Mouse (Mus musculus): ENCODE data around the gene Apol8.
A peak's percentile ranks its signal among the peaks of the same experiment; 100 is the strongest.

Apol8 gene

DNA sequence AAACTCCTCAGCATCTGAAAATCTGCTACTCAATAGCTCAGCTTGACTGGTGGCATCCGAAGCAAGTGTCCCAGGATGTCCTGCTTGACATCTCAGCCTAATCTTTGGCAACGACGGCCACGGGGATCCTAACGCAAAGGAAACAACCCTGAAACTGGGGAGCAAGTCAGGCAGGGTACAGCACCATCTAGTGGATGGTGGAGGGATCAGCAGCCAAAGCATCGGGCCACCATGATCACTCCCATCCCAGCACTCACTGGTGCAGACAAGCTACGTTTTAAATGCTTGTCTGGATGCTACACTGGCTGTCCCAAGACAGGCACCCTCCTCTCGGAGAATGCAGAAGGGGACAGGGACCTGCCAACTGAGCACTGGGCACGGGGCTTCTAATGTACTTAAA, at the start of gene Apol8:
Gene Apol8 (minus strand): TSS at position 156 of the 400 bp plus-strand sequence.
- DNase-seq (ENCODE audit: low read depth) = peak; percentile 85

DNA sequence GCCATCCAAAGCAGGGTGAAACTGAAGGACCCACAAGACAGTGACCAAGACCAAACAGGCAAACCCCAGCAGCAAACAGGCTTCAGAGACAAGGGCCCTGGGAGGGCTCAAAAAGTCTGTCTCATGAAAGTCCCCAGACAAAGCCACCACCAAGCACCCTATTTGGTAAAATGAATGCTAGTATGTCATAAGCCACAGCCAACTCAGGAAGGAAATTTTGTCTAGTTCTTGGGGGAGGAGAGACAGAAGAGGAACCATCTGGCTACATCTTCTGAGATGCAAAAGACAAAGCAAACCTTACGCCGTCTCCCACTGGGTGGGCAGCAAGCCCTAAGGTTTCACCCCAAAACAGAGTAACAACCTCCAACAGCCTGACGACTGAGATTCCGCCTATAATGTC, 48.9 kb upstream of the Apol8 start:
- no peak for DNase-seq (ENCODE audit: low read depth)

DNA sequence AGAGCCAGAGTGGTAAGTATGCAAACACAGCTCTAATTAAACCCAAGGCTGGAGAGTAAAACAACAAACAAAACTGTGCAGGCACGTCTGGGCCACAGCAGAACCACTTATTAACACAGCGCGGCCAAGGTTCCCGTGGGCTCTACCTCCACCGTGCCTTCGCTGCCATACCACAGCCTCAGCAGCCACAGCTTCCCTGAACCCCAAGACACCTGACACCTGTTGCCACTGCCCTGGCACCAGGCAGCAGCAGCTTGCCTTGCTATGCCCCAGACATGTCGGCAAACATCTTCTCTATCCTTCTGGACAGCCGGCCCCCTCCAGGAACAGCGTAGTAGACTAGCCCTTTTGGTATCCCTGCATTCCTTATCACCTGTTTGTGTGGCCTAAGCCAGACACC, 48.1 kb upstream of the Apol8 start:
- DNase-seq (ENCODE audit: low read depth) = no peak

DNA sequence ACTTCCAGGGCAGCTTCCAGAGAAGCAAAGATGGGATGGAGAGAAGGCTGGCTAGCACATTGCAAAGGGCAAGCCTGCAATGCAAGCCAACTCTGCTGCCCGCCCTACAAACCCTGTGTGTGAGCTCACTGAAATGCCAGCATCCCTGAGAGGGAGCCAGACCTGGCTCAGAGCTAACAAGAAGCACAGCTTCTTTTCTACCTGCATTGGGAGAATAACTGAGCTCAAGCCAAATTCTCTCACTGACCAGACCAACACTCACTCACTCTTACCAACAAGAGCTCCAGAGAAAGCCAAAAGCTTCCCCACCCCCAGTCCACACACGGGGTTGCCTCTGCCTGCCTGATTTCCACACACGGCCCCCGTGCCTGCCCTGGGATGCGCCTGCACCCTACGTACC, 47.7 kb upstream of the Apol8 start:
- DNase-seq (ENCODE audit: low read depth) = peak; percentile 37

DNA sequence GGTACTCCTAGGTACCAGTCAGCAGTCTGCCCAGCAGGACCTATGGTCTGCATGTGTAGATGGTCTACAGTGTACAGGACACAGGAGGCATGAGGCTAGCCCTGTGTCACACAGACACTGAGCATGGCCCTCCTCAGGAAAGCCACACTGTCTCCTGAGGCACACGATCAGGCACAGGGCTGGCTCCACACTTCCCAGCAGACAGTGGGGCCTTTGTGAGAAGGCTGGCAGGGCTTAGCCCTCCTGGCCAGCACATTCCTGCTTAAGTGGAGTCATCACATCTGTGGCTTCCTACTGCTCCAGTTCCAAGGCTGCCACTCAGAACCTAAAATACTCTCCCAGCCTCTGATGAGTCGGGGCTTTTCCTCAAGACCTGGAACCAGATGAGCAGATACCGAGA, 46.9 kb upstream of the Apol8 start:
- DNase-seq (ENCODE audit: low read depth) = peak; percentile 74

DNA sequence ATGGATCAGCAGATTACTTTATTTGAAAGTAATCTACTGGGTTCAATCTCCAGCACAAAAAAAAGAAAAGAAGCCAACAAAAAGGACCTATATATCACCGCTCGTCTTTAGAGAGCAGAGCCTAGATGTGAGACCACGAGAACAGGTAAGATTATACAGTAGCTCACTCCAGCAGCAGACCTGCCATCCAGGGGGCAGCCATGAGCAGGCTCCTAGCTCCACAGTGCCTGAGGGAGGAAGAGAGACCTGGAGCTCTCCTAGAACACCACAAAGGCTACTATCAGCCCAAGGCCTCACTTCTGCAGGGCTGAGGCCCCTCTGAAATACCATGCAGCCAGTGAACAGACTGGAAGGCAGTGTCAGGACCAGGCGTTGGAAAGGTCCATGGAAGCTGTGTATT, 46.2 kb upstream of the Apol8 start:
- no peak for DNase-seq (ENCODE audit: low read depth)

DNA sequence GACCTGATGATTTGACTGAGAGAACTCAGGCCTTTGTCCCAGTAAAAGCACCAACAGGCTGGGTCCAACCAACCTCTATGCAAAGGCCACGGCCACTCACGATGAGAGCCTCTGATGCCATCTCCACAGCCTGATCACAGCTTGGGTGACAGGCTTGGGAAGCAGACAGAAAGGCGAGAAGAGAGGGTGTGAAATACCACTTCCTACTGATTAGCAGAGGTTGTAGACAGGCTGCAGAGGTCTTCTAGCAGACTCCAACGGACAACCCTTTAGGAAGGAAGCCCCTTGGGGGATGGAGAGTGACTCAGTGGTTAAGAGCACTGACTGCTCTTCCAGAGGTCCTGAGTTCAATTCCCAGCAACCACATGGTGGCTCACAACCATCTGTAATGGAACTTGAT, 44.4 kb upstream of the Apol8 start:
- peak; percentile 43 for DNase-seq (ENCODE audit: low read depth)

DNA sequence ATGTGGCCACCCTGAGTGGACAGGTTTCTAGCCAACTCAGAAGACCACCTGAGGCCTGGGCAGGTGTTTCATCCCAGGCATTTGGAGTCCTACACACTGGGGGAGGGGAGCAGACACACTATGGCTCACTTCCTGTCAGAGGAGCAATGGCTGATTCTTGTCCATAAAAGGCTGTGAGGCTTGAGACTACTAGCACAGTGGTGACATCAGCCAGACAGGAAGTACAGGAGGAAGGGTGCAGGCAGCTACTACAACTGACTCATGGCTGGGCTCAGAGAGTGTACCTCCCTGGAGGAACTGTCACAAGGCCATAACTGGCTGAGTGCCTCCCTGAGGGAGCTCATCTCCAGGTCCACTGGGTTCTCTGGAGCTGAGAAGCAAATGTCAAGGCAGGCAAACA, 43.7 kb upstream of the Apol8 start:
- peak; percentile 78 for DNase-seq (ENCODE audit: low read depth)

DNA sequence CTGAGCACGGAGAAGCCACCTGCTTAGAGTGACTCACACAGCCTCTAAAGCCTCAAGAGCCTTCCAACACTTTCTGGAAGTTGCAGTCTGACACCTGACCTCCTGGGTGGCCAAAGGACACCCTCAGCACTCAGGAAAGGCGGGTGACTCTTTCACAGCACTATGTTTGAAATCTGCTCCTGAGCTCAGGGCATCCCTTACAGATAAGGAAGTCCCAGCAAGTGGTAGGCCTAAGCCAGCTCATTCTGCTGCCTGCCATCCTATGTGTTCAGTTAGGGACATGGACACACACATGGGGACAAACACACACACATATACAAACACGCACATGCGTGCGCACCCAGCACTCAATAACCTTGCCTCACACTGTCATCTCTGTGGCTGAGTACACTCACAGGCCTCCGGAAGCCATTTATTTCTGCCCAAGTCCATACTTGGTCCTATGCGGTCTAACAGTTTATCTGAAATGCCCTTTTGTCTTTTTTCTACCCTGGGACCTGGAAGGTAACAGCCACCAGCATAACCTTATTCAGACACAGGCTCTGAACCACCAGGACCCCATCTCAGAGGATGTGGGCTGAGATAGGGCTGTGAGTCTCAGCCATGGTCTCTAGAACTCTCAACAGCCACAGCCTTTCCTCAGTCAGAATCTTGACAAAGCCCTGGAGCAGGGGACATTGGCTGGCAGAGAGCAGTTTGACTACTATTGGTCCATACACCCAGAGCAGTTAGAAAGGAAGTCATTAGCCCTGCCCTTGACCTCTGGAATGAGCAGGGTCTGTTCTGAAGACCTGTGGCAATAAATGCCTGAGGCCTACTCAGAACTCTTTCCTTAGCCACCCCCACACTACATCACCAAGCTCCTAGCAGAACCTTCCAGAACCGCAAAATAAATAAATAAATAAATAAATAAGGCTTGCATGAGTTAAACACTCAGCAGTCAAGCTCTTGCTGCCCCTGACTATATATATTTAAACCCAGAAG, 43.0 kb upstream of the Apol8 start:
- peak; percentile 48 for DNase-seq (ENCODE audit: low read depth)

DNA sequence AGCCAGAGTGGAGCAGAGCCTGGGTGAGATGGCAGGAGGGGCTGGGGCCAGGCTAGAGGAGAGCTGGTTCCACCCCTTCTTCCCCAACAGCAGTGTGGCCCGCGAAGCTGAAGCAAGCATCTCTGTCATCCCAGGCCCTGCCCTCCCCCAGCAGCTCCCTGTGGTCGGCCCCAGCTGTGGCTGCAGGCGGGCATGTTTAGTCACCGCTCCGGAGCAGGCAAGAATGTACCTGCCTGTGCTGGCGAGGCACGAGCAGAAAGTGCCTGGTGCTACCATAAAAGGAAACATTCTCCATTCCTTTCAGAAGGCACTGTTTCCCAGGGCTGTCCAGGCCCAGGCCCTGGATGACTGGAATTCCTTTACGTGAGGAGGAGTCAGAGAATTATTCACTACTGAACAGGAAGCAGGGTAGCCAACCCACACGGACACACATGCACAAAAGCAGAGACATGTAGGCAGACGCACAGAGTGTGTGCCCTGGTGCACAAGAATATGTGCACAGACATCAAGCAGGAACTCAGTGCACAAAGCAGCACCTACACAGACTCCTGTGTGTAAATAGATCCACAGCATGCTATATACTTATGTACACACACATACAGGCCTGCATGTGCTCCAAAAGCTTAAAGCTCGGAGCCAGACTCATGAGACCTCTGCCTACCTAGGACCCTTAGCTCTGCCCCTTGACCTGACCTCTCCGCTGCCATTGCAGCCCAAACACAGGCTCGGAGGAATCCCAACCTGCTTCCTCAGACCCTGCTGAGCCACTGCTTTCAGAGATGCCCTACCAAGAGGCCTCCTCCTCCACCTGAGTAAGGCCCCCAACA, 42.1 kb upstream of the Apol8 start:
- DNase-seq (ENCODE audit: low read depth) = peak; percentile 89

DNA sequence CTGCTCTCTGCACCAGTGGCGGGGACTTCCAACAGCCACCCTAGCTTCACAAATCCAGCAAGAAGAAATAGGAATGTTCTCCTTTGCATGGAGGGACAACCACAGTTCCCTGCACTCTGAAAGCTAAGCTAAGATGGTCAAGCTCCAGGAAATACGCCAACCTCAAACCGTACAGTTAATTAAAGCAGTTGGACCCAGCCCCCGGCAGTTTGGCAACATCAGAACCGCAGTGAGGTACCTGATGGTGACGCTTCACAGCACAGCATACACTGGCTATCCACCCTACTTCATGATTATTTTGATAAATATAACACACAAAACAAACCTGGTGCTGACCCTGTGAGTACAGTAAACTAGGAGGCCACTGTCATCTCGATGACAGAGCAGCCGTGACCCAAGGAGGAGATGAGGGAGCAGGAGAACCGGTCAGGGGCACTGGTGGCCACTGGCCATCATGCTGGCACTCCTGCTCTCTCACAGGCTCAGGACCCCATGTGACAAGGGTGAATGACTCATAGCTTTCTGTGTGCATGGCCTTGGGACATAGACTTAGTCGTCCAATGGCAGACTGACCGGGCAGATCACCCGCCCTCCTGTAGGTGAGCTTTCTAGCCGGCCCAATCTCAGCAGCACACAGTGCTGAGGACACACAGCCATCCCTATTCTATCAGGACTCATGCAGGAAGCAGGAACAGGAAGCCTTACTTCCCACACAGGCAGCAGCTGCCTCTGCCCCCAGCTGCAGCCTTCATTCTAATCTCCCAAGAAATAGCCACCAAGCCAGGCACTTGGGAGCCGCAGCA, 41.0 kb upstream of the Apol8 start:
- peak; percentile 57 for DNase-seq (ENCODE audit: low read depth)

DNA sequence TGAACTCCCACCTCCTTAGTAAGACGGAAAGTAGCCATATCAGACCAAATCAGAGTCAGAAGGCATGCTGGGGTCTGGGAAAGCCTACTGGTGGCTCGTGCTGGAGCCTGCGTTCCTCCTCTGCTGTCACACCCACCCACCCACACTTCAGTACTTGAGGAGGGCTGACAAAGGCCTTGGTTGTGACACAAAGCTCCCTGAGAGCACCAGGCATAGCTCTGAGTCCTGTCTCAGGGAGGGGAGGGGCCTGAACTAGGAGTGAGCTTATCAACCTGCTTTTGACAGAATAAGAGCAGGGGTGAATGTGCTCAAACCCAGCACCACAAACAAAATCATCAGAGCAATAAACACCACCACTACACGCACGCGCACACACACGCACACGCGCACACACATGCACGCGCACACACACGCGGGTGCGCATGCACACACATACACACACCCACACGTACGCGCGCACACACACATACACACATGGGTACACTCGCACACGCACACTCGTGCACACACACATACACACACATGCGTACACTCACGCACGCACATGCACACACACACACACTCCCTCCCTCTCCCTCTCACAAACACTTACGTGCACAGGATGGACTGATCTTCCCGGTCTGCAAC, 39.7 kb upstream of the Apol8 start:
- no peak for DNase-seq (ENCODE audit: low read depth)

DNA sequence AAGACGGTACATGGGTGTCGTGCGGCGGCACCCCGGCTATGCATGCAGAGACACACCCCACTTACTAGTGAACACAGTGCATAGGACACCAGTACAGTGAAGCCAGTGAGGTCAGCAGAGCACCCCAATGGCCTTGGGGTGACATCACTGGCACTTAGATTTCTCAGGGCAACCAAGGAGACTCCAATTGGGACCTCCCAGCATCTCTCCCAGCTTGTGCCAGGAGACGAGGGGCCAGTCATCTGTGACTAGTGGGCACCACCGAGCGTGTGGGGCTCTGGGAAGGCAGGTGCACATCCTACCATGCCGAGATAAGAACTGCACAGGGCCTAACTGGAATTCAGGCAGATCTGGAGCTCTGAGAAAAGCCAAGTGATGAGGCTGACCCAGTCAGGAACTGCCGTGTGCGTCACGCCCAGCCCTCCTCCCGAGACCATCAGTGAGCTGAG, 38.1 kb upstream of the Apol8 start:
- no peak for DNase-seq (ENCODE audit: low read depth)

DNA sequence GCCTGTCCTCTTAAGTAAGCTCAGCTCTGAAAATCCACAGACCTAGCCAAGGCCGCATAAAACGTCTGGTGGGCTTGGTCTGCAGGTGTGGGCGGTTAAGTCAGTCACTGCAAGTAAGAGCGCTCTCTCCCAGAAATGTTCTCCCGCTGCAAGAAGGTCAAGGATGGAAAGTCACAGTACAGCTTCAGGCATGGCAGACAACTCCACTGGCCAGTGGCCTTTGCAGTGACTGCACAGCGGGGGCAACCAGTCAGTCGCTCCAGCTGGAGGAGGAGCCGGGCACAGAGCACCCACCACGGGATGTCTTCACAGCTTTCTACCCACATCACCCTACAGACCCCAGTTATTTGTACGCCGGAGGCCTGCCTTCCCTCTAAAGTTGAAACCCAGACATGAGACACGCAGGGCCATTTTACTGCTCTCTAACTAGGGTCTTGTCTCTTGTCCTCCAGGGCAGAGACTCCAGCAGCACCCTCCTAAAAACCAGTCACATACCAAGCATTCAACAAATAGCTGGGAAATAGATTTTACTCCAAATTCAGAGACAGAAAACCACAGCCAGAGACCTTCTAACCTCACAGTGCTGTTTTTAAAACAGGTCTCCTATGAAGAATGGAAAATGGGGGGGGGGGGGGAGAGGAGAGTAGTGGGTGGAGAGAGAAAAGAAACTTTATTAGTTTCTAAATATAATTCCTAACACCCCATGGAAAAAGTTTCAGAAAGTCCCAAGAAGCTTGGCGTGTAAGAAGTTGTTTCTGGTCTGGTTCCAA, 37.5 kb upstream of the Apol8 start:
- peak; percentile 29 for DNase-seq (ENCODE audit: low read depth)

DNA sequence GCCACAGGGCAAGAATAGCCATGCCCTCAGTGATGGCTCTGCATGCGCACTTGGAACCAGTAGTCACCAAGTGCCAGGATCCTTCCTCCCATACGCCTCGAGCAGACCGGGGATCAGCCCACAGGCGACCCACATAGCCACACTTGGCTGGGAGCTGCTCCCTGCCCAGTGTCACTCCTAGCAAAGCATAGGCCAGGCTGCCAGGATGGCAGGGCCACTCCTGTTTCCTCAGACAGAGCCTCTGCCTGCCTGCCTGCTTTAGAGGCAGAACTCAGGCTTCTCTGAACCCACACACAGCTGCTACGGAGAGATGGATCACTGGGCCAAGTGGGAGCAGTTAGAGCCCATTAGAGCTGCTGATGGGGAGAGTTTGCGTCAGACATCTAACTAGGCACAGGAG, 36.8 kb upstream of the Apol8 start:
- DNase-seq (ENCODE audit: low read depth) = no peak

DNA sequence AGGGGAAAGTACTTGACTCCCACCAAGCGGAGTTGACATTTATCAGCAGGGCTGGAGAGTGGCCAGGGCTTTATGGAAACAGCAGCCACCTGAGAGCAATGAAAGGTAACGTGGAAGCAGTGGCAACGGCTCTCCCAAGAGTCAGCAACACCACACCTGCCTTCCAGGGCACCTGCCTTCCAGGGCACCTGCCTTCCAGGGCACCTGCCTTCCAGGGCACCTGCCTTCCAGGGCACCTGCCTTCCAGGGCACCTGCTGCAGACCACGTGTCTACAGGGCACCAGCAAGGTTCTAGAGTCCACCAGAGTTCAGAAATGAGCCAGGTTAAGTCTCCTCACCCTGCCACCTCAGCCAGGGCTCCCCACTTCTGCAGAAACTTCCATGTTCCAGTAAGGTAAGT, 36.3 kb upstream of the Apol8 start:
- no peak for DNase-seq (ENCODE audit: low read depth)

DNA sequence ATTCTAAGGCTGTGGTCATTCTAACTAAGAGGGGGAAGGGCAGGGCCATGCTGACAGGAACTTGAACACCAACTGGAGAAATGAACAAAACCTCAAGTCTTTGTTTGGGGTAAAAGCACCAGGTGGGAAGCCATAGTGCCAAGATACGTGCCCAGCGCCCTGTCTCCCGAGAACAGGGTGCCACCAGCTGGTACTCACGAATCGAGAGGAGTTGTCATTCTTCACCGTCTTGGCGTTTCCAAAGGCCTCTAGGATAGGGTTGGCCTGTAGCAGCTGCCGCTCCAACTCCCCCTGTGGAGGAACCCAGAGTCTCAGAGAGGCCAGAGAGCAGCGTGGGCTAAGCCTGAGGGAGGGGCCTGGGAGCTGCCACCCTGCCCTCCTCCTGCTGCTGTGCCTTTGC, 35.3 kb upstream of the Apol8 start:
- no peak for DNase-seq (ENCODE audit: low read depth)

DNA sequence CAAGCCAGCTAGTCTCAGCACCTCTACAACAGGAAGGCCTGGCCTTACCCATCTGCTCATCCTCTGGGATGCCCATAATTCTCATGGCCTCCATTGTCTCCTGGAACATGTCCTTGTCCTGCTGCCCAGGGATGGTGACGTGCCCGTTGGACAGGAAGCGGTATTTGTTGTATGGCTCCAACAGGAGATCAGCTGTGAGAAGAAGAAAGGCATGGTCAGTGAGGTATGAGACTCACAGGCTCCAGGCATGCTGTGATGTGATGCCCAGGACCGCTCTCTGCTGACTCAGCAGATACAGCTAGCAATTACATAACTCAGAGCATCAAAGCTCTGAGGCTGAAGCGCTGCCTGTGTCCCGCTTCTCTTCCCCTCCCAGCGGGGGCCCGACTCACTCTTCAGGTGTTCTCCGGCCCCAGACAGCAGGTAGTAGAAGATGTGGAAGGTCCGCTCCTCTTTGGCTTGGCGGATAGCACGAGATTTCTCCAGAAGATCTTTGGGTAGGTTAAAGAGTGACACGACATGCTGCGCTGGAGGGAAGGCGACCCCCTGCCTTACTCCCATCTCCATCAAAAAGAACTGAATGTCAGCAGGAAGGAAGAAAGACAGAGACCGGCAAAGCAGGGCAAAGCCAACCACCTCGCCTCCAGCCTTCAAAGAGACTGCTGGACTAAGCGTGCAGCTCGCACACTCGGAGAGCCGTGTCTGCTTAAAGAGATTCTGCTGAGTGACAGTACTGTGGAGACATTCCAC, 34.0 kb upstream of the Apol8 start:
- no peak for DNase-seq (ENCODE audit: low read depth)

DNA sequence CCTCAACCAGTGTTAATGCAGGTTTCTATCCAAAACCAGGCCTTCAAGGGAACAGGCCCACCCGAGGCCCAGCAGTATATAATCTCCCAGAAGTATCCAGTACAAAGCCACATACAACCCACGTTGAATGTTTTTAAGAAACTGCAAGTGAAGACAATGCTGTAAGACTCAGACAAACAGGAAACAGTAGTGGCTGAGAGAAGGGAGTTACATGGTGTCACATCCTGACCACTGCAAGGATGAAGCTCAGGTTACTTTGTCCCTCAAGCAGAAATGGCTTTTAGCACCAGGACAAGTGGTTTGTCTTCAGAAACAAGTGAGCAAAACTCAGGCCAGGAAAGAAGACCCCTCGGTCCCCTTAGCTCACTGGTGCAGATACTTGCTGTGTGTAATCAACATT, 32.4 kb upstream of the Apol8 start:
- no peak for DNase-seq (ENCODE audit: low read depth)

DNA sequence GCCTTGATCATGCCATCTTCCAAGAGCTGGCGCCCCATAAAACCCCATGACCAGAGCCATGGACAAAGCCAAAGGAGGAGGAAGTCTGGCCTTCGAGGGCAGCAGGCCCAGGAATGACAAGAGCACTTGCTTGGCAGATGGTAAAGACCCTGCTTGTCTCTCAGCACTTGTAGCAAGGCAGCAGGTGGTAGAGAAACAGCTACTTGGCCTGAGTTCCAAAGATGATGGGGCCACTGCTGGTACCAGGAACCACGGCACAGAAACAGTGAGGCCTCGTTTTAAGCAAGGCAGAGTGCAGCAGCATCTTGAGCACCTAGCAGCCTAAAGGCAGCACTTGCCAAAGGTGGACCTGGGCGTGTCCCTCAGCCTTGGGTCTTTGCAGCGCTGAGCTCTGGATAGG, 31.6 kb upstream of the Apol8 start:
- no peak for DNase-seq (ENCODE audit: low read depth)

Data from NIH3T3 (cell line).